Mouse (Mus musculus): Measurements from ENCODE around the gene Cdkn3.
"Not testable (repeated sequence)": the region's sequence is repeated elsewhere in the genome, so short reads cannot be mapped to it uniquely, and the experiment has no call there.

Gene Cdkn3

DNA sequence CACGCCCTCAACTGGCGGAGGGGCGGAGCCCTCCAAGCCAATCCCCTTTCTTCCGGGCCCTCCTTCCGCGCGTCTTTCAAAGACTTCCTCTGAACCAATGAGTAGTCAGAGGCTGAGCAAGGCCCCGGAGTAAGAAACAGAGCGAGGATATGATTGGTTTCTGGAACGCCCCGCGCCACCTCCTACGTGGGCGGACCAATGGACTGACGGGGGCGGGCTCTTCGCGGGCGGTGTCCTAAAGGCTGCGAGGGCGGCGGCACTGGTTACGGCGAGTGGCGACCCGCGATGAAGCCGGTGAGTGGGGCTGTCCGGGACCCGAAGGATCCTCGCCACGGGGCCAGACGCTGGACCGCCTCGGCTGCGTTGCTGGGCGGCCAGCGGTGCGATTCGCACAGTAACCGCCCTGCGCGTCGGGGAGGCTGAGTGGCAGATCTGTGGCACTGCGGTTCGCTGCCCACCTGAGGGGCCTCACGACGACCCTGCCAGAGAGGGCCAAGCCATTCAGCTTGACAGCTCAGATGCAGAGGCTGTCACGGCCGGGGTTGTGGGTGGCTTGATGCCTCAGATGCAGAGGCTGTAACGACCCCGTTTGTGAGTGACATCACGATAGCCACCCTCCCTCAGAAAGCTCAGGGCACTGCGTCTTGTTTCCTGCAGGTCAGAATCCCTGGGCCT is at the start of gene Cdkn3:
Gene Cdkn3, plus strand, starts transcription at position 187 of the 675 bp plus-strand sequence.
- peak; percentile 66 to 76 for DNase-seq (ENCODE audit: low spot score in 2 of 2)

DNA sequence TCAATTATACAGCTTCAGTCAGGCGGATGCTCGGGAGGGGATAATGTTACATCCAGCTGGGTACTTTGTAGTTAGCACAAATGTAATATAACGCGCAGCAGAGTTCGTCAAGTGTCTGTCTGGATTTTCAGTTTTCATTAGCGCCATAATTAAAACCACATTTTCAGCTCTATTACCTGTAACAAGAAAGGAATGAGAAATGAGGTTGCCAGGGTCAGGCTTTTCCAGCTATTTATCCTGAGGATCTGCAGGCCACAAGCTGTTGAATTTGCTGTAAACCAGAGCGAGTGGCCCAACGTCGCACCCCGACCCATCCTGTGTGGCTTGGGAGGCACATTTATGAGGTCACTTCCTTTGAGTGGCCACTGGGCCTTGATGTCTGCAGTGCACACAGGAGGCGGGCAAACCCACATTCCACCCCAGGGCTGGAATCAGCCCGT is 41.8 kb upstream of the Cdkn3 start:
- no peak for DNase-seq (ENCODE audit: low spot score in 2 of 2)

DNA sequence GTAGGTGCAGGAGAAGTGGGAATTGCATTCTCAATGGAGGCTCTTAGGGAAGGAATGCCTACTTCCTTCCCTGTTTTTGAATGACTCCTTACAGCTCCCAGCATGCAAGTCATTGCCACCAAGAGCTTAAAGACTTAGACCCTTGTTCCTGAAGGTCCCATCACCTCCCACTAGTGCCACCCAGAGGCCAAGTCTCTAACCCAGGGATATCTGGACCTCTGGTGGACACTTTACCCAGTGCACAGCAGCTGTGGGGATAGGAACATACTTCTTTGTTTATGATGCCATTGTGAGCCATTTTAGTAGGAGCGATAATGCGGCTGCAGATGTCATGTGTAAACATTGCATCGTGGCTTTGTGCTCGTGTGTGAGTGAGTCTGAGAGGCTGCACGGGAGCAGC is 38.3 kb upstream of the Cdkn3 start:
- no peak for DNase-seq (ENCODE audit: low spot score in 2 of 2)

DNA sequence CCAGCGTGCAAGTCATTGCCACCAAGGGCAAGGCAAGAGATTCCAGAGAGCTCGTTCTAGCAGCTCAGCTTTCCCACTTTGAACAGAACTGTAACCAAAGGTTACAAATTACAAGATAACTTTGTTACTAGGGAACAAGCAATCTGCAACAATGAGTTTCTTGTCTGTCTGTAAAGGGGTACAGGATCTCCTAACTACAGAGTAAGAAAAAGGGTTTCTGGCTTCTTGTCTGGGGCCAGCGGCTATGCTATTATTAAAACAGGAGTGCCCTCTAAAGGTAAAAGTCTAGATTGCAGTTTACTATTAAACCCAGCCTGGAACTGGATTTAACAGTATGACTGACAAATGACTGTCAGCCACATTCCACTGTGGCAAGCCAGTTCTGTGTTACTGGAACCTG is 36.5 kb upstream of the Cdkn3 start:
- DNase-seq (ENCODE audit: low spot score in 2 of 2), result no peak

DNA sequence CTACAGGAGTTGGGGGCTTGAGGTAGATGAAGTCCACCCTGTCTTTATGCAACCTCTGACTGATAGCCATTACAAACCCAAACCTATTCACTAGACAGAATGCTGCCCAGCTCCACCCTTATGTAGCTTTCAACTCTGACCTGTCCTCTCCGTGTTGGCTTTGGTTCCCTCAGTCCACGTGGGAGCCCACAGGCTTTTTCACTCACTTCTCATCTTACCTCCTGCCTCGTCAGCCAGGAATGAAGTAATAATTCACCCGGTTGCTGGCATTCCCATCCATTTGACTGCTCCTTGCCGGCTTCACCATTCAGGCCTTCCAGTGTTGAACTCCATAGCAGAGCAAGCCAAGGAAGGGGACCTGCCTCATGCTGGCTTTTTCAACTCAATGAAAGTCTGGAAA is 35.4 kb upstream of the Cdkn3 start:
- DNase-seq (ENCODE audit: low spot score in 2 of 2), result no peak

DNA sequence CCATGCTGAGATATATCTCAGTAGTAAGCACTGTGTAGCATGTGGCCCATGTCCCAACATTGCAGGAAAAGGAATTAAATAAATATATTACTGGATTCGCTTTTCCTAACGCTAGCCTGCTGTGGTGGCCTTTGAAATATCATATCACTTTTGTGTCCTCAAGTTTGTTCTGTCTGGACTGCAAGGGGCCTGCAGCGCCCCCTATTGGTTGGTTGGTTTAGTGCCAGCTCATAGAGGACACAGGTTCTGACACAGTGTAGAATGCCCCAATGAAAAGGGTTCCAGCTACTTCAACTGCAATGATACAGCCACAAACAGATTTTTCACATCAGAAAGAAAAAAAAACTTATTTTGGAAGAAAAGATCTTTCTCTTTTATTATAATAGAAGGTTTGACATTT is 34.6 kb upstream of the Cdkn3 start:
- no peak for DNase-seq (ENCODE audit: low spot score in 2 of 2)

DNA sequence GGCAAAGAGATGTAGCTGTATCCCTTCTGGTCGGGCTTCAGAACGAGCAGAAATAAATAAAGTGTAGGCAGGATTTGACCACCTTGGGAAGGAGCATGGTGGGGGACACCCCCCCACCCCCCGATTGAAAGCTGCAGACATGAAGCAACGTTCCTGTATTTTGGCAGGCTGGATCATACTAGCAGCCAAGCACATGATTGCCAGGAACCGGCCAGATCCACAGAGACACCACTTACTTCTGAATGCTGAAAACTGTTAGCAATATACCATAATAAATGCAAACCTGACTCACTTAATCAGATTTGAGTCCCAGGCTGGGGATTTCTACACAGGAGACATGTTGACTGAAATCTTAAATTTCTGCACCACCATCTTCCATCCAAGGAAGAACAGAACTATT is 26.1 kb upstream of the Cdkn3 start:
- DNase-seq (ENCODE audit: low spot score in 2 of 2), result no peak

DNA sequence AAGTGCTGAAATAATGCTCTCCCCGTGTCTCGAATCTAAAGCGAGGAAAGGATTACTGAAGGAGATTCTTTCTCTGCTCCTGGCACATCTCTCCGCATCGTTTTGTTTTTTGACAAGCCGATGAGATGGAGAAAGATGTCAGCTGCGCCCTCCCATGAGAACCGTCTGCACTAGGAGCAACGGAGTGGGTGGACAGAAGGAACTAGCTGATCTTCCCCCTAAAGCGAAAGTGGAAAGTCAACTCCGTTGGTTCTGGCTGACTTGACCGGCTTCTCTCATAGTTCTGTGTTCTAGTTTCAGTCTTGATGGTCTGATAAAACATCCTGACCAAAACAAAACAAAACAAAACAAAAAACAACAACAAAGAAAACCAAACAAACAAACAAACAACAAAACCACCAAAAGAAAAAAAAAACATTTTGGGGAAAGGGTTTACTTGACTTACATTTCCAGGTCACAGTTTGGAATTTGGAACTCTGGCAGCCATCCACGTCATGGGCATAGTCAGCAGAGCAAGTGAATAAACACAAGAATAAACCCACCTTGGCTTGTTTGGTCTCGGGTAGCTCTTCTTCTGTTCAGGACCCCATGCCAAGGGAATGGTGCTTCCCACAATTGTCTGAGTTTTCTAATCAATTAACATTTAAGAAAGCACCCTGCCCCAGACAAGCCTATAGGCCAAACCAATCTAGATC is 25.4 kb upstream of the Cdkn3 start:
- DNase-seq (ENCODE audit: low spot score in 2 of 2), result no peak

DNA sequence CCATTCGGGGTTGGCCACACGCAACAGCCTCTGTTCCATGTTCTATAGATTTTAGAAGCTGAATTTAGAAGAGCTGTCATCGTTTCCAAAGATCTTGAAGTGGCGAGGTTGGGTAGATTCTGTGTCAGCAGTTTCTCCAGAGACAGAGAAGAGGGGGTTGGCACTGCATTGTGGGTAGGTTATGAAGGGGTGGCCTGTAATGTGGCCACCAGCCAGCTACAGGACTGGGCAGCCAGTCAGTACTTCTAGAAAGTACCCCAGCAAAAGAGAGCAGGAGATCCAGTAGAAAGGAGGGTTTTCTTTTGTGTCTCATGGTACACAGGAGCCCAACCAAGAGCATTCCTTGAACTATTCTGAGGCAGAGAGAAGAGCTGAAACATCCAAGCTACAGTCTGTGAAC is 24.0 kb upstream of the Cdkn3 start:
- no peak for DNase-seq (ENCODE audit: low spot score in 2 of 2)

DNA sequence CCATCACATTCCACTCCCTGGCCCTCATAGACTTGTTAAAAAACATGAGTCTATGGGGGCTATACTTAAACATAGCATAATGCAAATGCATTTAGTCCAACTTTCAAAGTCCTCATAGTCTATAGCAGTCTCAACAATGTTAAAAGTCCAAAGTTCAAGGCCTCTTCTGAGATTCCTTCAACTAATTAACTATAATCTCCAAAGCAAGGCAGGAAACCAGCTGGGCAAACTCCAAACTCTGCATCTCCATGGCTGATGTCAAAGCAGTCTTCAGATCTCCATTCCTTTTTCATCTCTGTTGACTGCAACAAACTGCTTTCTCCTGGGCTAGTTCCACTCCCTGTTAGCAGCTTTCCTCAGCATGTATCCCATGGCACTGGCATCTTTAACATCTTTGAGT is 23.0 kb upstream of the Cdkn3 start:
- DNase-seq (ENCODE audit: low spot score in 2 of 2), result not testable (repeated sequence)

DNA sequence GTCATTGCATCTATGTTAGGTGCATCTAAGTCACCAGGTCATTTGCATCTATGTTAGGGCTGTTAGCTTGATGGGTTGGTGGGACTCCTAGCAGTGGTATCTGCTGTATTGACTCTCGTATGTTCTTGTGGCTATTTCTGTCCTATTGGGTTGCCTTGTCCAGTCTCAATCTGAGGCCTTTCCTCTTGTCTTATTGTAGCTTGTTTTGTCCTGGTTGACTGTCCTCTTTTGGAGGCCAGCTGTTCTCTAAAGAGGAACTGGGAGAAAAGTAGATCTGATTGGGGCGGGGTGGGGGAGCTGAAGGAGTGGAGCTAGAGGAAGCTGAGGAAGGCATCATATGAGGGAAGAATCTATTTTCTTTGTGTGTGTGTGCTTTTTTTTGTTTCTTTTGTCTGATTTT is 17.7 kb upstream of the Cdkn3 start:
- no peak for DNase-seq (ENCODE audit: low spot score in 2 of 2)

DNA sequence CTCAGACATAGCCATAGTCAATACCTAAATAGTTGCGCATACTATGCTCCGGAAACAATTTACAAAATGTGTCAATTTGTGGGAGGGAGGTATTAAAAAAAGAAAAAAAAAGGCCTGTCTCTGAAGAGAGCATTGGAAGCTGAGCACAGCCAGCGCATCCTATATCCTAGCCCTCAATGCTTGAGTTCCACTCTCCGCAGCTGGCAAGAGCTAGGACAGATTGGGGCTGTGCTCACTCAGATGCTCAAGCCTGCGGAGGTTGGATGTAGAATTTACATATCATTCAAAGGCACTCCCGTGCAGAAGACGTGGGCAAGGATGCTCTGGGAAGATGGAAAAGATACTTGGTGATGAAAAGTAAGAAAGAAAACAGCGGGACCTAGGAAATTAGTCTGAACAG is 14.9 kb upstream of the Cdkn3 start:
- no peak for DNase-seq (ENCODE audit: low spot score in 2 of 2)

DNA sequence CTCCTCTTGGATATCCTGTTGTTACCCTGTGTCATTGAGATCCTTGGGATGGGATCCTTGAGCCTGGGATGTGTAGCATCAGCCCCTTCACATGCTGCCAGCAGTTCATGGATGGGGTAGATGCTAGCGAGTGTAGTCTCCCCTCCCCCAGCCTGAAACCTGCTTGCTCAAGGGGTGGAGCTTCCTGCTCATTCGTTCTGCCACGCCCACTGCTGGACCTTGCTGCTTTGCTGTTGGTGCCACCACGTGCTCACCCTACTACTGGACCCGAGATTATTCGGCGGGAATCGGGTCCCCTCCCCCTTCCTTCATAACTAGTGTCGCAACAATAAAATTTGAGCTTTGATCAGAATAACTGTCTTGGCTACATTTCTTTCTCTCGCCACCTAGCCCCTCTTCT is 6.0 kb upstream of the Cdkn3 start:
- DNase-seq (ENCODE audit: low spot score in 2 of 2), result not testable (repeated sequence)

DNA sequence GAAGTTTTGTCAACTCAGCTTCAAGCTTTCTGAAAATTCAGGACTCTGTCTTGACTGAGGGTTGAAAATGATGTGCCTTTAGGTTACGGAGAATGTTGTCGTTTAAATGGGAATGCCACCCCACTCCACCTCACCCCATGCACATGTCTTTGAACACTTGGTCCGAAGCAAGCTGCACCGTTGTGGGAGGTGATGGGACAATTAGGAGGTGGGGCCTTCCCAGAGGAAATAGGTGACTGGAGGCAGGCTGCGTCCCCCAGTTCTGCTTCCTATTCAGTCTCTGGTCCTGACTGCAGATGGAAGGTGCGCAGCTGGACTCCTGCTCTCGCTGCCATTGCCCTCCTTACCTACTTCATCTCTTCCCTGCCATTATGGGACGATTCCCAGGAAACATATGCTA is 4.5 kb upstream of the Cdkn3 start:
- no peak for DNase-seq (ENCODE audit: low spot score in 2 of 2)

DNA sequence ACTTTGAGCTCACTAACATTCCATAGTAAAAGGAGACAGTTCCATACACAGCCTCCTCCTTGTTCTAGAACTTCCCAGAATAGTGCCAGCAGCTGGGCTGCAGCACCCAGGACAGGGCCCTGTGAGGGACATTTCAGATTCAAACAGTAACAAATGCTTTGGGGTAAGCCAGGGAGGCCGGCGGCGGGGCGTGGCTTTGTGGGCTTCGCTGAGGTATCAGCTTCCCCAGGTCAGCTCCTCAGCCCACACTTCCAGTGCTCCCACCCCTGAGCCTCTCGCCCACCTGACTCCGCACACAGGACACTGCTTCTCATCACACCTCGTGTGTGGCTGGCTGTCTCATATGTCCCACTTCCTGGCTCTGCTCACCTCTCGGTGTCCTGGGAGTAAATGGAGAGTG is 2.6 kb upstream of the Cdkn3 start:
- DNase-seq (ENCODE audit: low spot score in 2 of 2), result no peak

DNA sequence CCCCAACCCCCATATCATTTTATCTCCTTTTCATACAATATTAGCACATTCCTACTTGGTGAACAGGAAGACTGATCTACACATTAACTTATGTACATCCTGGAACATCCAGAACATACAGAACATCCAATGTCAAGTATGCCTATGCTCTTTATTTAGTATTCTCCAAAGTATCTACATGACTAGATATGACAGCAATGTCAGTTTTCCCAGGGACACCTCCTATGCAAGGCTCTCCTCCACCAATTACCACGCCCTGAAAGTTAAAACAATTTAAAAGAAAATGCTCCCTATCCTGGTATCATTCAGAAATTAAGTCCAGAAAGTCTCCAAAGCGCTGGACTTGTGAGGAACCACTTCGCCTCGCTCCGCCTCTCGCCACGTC is 379 bp upstream of the Cdkn3 start:
- no peak for DNase-seq (ENCODE audit: low spot score in 2 of 2)

DNA sequence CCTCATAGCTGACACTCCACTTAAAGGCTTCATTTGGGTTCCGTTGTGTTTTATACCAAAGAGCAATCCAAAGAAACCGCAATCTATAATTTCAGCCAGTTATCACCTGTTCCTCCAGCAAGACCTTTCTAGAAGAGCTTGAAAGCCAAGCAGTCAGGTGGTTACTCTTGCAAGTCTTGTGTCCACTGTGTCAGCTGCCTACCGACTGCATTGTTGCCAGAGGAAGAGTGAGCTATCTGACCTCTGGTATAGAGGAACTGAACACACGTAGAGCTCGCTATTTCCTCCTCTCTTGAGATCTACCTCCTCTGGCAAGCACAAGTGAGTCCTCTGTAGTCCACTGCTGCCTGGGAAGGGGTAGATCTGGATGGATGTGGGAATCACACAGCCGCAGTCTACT is 845 bp downstream of the Cdkn3 start:
- DNase-seq (ENCODE audit: low spot score in 2 of 2), result no peak

DNA sequence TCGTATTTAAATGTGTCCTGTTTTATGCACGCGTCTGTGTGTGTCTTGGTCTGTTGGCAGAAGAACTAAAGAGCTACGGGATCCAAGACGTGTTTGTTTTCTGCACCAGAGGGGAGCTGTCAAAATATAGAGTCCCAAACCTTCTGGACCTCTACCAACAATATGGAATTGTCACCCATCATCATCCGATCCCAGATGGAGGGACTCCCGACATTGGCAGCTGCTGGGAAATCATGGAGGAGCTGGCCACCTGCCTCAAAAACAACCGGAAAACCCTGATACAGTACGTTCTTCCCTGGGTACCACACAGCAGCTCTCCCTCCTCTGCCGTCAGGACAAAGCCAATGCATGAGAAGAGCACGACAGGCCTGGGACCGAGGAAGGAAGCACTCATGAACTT is 6.8 kb downstream of the Cdkn3 start:
- DNase-seq (ENCODE audit: low spot score in 2 of 2), result no peak

DNA sequence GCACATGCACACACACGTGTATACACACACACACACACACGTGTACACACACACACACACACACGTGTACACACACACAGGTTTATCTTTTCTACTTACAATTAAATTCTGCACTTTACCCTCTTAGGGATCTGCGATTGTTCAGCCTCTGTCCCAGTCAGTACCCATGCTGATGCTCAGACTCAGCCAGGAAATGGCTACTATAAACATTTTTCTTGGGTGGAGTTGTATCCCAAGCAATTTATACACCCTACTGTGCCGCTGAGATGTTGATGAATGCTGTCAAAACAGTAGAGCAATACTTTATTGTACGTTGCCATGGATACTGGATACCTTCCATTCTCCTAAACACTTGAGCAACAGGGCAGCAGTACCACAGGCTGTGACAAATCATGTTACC is 9.7 kb downstream of the Cdkn3 start:
- no peak for DNase-seq (ENCODE audit: low spot score in 2 of 2)

DNA sequence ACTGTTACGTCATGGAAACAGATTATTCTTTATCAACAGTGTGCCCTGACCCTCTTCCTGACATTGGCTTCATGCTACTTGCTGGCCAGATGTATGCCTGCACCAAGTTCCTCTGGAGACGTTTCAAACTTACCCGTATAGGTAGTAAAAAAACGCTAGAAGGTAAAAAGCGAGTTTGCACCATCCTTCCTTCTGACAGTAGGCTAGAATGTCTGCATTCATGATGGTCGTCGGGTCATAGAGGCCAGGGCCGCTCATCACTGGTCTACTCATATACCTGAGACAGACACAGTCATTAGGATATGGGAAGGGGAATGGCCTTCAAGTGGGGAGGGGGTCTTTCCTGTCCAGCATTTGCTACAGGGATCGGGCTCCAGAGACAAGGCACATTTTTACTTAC is 18.4 kb downstream of the Cdkn3 start:
- DNase-seq (ENCODE audit: low spot score in 2 of 2), result no peak

DNA sequence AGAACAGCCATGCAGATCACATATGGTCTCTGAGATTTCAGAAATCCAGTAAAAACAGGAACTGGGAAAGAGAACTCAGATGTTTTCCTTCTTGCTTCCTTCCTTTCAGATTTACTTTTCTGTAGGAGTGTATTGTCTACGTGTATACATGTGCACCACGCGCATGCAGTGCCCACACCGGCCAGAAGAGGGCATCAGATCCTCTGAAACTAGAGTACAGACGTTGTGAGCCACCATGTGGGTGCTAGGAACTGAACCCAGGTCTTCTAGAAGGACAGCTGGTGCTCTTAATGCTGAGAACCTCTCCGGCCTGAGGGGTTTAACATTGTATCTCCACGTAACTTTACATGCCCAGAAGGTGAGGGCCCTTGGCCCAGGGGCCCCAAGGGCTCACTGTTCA is 18.9 kb downstream of the Cdkn3 start:
- DNase-seq (ENCODE audit: low spot score in 2 of 2), result no peak

DNA sequence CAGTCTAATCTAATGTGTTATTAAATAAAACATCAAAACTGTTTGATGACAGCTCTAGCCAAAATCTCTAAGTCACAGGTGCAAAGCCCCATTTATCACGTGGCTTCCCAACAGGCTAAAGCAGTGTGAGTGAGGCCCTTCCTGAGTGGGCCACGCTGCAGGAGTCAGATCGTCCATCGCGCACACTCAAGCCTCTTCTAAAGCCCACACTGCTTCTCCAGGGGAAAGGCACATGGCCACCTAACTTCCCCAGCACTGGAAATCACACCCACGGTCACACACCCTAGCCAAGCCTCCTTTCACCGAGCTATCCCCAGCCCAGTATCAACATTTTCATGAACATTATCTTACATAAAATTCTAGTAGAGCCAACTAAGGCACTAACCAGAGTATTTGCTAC is 20.7 kb downstream of the Cdkn3 start:
- DNase-seq (ENCODE audit: low spot score in 2 of 2), result no peak

DNA sequence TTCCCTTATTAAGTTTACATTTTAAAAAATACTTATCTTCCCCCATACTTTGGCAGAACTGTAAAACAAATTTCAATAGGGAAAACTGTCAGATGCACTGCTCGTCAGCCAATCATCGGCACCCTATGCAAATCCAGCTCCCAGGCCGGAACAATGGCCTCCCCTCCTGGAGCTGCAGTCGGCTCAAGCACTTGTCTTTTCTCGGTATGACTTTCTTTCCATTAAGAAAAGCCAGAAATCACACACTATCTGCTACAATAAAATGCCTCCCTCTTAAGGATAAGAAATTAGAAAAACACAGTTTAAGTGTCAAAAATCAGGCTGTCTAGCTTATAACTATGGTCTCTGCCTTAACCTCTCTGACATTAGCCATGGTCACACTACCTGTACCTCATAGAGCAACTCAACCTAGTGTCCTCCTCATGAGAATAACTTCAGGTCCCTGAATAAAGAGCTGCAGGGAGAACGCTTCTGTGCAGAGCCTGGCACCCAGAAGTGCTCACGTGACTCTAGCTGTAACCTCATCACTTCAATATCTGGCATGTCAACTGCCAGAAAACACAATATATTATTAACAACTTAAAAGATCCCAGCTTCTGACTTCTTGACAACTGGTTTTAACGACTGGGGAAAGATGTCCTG is 22.0 kb downstream of the Cdkn3 start:
- DNase-seq (ENCODE audit: low spot score in 2 of 2), result no peak
